Mouse (Mus musculus) thymus, postnatal 4 days (tissue): Measurements from ENCODE around the gene Cdh3.
A peak's percentile ranks its signal among the peaks of the same experiment; 100 is the strongest.

Experiments
- DNase-seq: peaks from one replicate; pipeline ENCODE4 v3.0.0; 2021

Gene Cdh3

DNA sequence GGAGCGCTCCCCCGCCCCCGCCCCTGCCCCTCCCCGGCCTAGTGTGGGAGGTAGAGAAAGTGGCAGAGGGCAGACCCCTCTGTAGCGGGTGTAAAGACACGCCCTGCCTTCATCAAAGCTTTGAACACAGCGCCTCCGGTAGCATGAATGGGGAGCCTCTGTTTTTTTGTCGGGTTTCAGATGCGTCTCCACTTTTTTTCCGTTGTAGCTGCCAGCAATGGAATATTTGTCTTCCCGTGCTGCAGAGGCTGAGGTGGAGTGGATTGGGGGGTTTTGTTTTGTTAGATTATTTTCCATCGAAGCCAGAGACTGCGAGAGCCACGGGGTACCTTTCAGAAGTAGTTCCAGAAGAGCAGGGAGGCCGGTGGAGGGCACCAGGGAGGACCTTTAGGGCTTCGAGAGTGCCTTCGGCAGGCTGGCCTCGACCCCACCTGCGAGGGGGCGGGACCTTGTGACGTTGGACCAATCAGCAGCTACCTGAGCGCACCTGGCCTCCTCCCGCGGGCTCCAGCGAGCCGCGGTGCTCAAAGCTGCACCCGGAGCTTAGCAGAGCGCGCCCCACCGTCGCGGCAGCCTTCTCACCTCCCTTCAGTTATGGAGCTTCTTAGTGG, at the start of gene Cdh3:
Cdh3 (plus strand) TSS at position 527 of the 611 bp plus-strand sequence.
- DNase-seq, result peak; percentile 61

DNA sequence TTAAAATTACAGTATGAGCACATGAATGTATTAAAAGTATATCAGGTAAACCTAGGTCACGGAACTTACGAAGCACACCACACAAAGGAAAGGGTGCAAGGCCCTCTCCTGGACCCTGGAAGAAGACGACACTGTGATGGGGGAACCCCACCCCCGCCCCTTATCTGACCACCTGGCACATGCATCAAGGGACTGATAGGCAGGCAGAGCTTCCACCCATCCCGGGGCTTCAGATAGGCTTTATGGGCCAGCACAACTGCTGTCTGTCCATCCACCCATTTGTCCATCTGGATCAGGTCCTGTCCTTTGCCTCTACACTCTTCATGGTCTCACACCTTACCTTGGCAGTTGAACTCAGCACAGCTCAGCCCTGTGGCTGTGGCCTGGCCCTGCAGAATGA, 48.6 kb upstream of the Cdh3 start:
- DNase-seq, result no peak

DNA sequence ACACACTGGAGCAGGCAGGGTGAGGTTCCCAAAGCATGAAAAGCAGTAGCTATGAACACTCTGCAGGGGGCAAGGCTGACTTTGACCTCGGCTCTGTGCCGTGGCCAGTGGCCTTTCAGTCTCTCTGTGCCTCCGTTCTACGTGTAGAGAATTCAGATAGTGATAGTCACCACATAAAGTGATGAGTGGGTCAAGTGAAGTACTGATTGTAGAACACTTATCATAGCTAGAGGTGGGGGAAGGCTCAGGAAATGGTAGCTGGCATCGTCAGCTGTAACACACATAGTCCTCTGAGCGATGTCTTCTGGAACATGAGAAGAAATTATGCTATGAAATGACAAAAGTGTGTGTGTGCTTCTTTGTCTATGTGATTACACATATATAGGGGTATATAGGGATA, 46.9 kb upstream of the Cdh3 start:
- no peak for DNase-seq

DNA sequence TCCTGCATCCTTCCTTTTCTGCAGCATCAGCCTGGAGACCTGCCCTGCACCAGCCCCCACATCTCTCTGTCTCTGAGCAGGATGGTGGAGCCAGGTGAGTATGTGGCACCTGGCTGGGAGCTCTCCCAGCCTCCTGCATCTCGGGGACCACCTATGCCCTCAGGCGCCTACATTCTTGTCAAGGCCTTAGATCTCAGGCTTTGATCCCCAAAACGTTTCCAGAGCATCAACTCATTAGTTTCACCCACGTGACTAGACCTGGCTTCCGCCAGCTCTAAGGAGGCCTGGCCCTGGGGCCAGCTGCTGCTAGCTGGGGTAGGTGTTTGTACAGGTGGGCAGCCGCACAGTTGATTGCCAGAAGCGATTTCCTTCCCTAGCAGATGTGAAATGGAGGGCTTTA, 41.2 kb upstream of the Cdh3 start:
- no peak for DNase-seq

DNA sequence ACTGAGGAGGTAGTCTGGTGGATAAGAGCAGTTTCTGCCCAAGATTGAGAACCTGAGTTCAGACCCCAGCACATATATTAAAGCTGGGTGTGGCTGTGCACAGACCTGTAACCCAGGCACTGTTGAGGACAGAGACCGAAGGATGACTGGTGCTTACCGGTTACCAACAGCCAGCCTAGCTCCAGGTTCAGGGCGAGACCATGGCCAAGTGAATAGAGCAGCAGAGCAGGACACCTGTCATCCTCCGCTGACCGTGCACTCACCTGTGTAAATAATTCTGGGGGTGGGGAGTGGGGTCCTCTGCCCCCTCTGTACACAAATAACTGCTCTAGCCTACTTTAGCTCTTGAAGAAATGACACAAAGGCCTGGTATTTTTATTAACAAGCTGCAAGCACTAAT, 36.7 kb upstream of the Cdh3 start:
- DNase-seq, result no peak

DNA sequence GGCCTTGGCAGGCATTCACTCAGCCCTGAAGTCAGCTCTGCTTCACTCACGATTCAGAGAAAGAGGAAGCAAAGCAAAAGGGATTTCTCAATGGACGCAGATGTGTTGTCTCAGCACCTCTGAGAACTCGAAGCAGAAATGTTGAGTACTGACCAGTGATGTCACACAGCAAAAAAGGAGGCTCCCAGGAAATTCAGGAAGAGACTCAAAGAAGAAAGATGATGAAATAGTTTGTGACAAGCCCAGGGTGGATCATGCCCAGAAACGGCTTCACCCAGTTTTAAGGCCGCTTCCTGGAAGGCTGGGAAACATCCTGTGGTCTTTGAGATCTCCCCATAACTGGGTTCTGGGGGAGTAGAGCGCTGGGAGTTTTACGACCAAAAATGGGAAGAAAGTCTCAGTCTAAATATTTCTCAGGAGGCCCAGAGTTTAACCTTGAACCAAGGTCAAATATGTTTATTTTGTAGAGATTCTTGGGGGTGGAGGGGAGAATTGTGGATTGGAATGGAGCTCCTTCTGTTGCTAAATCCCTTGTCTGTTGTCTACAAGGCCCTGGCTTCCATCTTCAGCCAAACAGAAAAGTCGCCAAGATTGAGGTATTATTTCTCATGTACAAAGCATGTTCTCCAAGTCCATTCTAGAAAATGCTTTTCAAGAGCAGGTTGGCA, 10.5 kb upstream of the Cdh3 start, which contains the start of gene 6030452D12Rik:
6030452D12Rik (plus strand) TSS at position 505 of the 668 bp plus-strand sequence.
- DNase-seq, result no peak

DNA sequence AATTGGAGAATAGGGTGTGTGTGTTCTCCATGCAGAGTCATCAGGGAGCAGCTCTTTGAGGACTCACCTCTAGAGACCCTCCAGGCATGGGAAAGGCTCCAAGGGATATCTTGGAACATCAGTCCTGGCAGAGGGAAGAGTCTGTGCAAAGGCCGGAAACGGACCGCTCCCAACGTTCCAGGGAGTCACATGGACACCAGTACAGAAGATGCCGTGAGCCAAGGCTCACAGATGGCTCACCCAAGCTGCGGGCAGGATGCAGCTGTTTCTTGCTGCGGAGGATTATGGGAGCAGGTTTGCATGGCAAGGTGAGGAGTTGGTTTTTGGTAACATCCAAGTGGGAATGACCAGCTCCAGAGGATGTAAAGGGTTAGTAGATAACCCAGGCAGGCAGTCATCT, 6.5 kb upstream of the Cdh3 start:
- no peak for DNase-seq

DNA sequence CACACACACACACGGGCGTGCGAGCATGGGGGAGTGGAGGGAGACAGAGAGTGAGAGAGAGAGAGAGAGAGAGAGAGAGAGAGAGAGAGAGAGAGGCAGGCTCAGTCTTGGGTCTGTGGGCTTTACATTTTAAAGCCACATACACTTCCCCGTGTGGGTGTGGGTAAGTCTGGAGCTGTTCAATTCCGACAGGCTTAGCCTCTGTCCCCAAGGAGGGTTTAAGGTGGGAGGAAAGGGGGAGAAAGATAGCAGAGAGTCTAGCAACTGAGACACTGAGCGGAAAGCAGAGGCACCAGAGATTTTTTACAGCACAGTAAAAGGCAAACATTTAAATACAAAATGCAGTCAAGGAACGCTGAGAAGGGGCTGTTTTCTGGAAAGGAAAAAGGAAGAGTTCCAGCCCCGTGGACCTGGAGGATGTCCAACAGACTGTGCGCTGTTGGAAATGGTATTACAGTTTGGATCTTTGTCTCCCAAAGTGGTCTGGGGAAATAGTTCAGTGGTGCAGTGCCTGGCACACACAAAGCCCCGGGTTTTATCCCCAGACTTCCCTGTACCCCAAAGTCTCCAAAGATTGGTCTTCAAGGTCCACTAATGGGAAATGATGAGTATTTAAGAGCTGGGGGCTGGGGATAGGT, 5.2 kb upstream of the Cdh3 start:
- DNase-seq, result no peak

DNA sequence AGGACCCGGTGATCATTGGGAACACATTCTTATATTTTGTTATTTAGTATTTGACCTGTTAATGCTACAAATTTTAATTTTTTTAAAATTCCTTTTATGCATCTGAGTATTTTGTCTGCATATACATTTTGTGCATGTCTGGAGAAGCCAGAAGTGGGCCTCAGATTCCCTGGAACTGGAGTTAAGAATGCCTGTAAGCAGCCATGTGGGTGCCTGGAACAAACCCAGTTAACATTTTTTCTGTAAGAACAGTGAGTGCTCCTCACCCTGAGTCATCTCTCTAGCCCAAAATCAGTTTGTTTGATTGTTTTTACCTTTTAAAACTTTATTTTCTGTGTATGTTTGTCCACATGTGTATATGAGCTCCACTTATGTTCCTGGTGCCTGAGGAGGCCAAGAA, 4.6 kb upstream of the Cdh3 start:
- no peak for DNase-seq

DNA sequence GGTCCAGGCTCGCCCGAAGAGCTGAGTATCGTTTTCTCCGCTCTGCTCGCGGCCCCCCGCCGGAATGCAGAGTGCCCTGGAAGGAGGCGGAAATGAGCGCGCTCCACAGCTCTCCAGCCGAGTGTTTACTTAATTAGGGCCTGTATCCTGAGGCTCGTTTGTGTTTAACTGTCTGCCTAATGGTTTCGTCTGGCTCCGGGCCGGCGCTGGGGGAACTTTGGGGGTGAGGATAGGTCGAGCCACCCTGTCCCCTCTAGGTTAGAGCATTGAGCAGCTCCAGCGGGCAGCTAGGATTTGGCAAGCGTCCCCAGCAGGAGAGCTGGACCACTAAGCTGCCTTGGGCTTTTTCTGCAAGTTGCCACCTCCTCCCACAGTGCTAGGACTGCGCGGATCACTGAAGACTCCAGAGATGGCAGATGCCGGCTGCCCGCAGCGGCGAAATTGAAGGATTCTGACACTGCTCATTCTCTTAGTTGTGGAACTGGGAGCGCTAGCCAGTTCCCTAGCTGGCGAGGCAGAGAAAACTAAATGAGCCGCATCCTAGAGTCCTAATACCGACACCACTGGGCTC, 2.8 kb upstream of the Cdh3 start:
- DNase-seq, result peak; percentile 22

DNA sequence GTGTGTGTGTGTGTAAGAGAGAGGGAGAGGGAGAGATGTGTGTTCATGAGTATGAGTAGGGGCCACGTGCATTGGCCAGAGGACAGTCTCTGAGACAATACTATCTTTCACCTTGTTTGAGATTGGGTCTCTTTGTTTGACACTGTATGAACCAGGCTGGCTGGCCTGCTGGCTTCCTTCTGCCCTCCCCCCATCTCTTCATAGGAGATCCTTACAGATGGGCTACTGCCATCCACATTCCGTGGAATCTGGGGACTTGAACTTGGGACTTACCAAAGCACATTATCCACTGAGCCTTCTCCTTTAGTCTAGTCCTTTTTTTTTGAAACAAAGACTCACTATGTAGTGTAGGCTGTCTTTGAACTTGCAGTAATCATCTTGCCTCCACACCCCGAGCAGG, 2.2 kb upstream of the Cdh3 start:
- DNase-seq, result no peak

DNA sequence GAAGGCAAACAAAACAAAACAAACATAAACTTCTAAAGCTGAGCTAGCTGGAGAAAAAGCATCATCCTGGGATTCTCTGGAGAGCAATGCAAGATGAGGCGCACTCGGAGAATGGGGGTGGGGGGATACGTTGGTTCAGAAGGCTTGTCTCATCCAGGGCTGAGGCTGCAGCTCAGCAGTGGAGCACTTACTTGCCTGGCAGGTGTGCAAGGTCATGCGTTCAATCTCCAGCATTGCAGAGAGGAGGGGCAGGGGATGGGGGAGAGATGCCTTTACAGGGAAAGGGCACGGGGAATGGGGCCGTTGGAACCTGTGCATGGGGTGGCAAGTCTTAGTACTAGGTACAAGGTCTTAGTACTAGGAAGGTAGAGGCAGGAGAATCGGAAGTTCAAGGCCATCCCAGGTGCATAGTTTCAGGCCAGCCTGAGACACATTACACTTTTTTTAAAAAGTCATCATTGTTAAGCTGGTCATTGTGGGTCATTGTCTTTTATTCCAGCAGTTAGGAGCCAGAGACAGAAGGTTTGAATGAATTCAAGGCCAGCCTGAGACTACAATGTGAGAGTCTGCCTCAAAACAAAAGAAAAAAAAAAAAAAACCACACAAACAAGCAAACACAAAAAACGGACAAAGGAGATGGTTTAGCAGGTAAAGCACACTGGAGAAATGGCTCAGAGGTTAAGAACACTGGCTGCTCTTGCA, 1.5 kb upstream of the Cdh3 start:
- DNase-seq, result no peak

DNA sequence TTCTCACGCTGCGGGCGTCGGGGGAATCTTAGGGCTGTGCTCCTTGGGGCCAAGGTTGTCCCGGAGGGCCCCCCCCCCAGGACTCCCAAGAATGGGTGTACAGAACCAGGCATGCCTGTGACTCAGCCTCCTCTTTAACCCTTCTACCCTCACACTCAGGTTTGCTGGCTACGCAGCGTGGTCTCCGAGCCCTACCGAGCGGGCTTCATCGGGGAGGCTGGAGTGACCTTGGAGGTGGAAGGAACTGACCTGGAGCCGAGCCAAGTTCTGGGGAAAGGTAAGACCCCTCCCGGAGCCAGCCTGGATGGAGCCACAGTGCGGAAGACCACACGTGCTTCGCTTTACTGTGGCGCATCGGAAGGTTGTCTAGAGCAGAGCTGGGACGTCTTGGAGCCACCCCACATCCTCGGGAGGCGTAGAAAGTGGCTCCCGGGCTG, 392 bp downstream of the Cdh3 start:
- DNase-seq, result peak; percentile 19

DNA sequence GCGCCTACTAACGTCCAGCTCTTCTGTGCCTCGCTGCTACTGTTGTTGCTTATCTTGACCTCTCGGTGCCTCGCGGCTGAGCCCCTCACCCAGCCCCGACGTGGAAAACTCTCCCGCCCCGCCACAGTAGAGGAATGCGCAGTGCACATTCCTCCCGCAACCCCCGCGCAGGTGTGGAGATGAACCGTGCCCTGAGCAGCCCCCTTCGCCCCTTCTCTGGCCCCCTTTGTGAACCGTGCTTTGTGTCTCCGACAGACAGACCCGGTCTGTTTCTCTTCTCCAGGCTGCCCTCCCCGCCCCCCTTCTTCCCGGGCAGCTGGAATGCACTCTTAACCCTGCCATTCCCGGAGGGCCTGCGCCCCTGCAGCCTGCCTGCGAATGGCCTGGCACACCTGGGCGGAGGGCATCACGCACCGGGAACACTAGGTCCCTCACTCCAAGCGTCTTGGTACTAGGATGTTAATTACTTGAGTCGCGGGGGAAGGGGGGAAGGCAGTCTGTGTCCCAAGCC, 895 bp downstream of the Cdh3 start:
- no peak for DNase-seq

DNA sequence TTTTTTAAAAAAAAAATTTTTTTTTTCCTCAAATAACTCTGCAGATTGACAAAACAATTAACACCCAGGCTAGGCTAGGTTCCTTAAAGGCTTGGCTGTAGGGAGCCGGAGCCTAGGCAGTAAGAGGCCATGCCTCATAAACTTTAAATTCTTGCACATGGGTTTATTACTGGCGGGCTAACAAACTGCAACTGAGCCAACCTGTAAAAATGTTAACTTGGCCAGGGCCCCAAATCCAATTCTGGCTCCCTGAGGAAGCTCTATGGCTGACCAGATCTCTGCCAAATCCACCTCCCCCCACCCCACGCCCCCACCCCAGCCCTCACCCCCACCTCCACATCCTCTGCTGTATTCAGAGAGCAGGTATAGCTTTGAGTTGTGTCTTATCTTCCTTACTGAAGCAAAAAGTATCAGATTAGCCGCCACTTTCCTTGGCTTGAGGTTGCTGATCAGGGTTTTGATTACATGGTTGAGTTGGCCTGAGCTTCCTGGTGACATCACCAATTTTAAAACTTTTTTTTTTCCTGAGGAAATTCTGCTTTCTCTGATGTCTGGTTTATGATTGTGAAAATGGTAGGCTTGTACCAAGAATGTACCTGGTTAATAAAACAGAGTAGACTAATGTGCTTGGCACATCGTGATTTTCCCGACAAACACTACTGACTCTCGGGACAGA, 1.9 kb downstream of the Cdh3 start:
- DNase-seq, result no peak

DNA sequence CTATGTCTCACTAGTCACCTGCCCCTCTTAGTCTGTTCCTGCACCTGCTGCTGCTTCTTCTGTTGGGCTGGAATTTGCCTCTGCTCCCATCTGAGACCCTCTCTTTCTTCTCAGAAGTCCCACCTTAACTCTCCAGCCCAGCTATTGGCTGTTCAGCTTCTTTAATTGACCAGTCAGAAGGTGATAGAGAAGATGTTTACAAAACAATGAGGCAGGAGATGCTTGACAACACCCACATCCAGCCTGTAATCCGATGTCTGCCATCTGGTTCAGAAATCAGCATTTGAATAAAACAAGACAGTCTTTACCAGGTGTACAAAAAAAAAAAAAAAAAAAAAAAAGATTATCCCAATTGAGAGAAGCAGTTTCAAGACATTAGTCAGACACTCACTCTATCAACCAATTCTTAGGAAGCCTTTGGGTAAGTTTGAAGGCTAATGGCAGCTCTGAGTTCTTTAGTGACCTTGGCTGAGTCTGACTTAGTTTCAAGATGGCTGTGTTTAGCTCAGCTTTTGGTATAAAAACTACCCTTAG, 5.3 kb downstream of the Cdh3 start:
- DNase-seq, result no peak

DNA sequence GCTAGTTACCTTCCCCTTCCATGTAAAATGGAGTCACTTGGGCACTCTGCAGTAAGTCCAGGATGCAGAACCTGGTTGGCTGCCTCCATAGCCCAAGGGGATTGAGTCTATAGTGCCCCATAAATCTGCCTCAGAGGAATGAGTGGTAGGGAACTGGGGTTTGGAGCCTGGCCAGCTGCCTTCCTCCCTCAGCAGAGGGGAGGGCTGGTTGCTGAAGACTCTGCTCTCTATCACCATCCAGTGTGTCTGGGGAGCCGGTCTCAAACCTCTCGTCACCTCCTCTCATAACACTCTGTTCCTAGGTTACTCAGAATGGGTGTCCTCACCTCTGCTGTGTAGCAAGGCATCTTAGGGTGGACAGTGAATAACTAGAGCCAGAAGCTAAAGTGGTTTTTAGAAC, 5.9 kb downstream of the Cdh3 start:
- DNase-seq, result no peak

DNA sequence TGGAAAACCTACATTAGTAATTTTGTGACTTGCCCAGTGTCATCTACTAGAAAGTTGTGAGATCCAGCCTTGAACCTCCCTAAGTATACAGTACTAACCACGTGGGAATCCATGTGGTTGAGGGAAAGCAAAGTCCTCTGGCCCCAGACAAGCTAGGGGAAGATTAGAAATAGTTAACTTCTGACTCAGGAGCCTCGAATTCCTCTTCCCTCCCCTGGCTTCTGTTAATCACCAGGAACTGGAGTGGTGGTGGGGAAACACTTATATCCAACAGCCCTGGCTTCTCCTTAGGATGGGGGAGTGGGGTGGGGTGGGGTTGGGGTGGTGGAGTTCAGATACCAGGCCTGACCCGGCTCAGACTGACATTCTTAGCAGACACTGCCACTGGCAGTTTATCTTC, 8.1 kb downstream of the Cdh3 start:
- no peak for DNase-seq

DNA sequence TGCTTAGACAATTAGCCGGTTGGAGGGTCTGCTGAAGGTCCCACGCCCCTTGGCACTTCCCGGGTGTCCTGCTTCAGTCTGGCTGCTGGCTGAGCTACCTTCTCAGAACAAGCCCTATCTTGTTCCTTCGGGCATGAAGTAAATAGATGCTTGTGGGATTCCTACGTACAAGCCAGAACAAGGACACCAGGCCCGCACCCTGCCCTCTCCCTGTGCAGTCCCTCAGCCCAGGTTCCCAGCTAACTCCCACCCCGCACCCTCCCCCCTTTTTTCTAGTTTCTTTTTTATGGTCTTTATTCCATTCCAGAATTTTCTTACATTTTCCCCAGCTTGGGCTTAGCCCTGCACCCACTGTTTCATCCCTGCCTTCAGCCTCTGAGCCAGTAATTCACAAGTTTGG, 9.9 kb downstream of the Cdh3 start:
- DNase-seq, result no peak

DNA sequence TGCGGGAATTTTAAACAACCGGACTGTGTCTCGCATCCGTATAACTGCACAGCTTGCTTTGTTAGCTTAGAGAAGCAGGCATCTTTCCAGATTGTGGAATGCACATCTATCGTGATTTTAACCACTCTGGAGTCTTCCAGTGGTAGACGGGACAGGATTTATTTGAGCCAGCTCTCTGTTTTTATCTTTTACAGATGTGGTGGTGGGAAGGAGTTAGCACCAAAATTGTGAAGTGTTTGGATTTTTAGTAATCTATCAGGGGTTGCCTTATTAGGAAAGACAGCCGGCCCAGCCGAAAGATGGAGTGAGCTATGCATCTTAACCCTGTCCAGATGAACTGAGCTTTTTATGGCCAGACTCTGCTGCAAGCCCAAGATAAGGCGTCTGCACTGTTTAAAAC, 11.2 kb downstream of the Cdh3 start:
- DNase-seq, result no peak

DNA sequence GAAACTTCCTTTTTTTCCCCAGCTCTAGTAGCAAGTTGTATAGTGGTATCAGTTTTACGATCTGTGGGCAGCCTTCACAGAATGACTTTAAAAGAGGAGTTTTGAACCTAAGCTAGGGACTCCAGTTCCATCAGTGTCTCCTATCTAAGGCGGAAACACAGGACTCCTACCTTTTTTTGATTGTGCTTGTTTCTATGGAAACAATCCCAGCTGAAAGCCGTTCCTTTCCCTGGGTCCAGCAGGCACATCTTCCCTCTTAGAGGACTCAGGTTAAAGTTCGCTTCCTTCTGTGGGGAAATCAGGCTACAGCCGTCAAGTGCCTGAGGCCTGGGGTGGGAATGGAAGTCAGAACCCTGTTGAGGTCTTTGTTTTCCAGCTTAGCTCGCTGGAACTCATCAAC, 16.0 kb downstream of the Cdh3 start:
- DNase-seq, result no peak
